Mouse (Mus musculus): Measurements from ENCODE around the gene Tigar. TPM values are rescaled to one million over a fixed set of nuclear protein-coding genes. Genes with fewer than 3 reads are reported as not detected.
A peak's percentile ranks its signal among the peaks of the same experiment; 100 is the strongest.

Gene Tigar
- polyA plus RNA-seq (2014; fragmentation: Nextera tagmentation; extraction: Ambion mirVana) = 7.3 and 7.8 TPM in 2 replicates

GRCm38 (mm10) chr6:127109402-127109930 lies at the start of gene Tigar:
Gene Tigar, minus strand, starts transcription at chr6:127109557.
- Histone ChIP-seq H3K4me3 (ENCODE audit: low read depth, low read length) (peak within 1 kb of the TSS; percentile 65), H3K9ac (ENCODE audit: low read length) (peak within 1 kb of the TSS; percentile 70), H3K9me3 (ENCODE audit: control insufficient read depth, low read length) (no peaks in the 10 kb centered on the region), H3K4me1 (ENCODE audit: control insufficient read depth, insufficient read depth, low read length) (peaks cover 6% of the 10 kb centered on the region; the same call in 1 of the 2 replicates), H3K36me3 (ENCODE audit: control insufficient read depth, insufficient read depth, low read length) (no peaks in the 10 kb centered on the region), H3K27me3 (ENCODE audit: control insufficient read depth, insufficient read depth, low read length) (no peaks in the 10 kb centered on the region), H3K4me2 (ENCODE audit: low read depth) (peak within 1 kb of the TSS; percentile 83), H3K27ac (ENCODE audit: low read depth, low read length) (no peak within 1 kb of the TSS)
- peak; percentile 100 for ATAC-seq (ENCODE audit: insufficient read depth, low FRiP score, low TSS enrichment)
- WGBS = under 1% methylated on average over 37 of the region's 37 CpGs
- peak; percentile 93 for DNase-seq (ENCODE audit: low spot score)

- no peak overlapping the region for H3K9ac ChIP-seq (ENCODE audit: low read length)
- H3K36me3 ChIP-seq (ENCODE audit: control insufficient read depth, insufficient read depth, low read length) = no peaks in the 10 kb centered on the region
- DNase-seq (ENCODE audit: low spot score) = no peak
- H3K27me3 ChIP-seq (ENCODE audit: control insufficient read depth, insufficient read depth, low read length) = peaks cover 18% of the 10 kb centered on the region
- no peak overlapping the region for H3K4me3 ChIP-seq (ENCODE audit: low read depth, low read length)
- 54% methylated on average over 1 of the region's 1 CpGs for WGBS
- no peak overlapping the region for H3K4me2 ChIP-seq (ENCODE audit: low read depth)
- ATAC-seq (ENCODE audit: insufficient read depth, low FRiP score, low TSS enrichment) = no peak
- peaks cover 24% of the 10 kb centered on the region for H3K4me1 ChIP-seq (ENCODE audit: control insufficient read depth, insufficient read depth, low read length)
- no peak overlapping the region for H3K27ac ChIP-seq (ENCODE audit: low read depth, low read length)
- H3K9me3 ChIP-seq (ENCODE audit: control insufficient read depth, low read length) = no peaks in the 10 kb centered on the region
Observed at GRCm38 (mm10) chr6:127157321-127157720, 48.0 kb upstream of the Tigar start.

- Histone ChIP-seq H3K9ac (ENCODE audit: low read length) (peak overlapping the region; percentile 5; the same call in 1 of the 2 replicates), H3K9me3 (ENCODE audit: control insufficient read depth, low read length) (no peaks in the 10 kb centered on the region), H3K27me3 (ENCODE audit: control insufficient read depth, insufficient read depth, low read length) (peaks cover 24% of the 10 kb centered on the region), H3K4me1 (ENCODE audit: control insufficient read depth, insufficient read depth, low read length) (peaks cover 34% of the 10 kb centered on the region), H3K36me3 (ENCODE audit: control insufficient read depth, insufficient read depth, low read length) (no peaks in the 10 kb centered on the region), H3K4me3 (ENCODE audit: low read depth, low read length) (peak overlapping the region; percentile 68), H3K27ac (ENCODE audit: low read depth, low read length) (no peak overlapping the region), H3K4me2 (ENCODE audit: low read depth) (peak overlapping the region; percentile 94)
- peak; percentile 45 for DNase-seq (ENCODE audit: low spot score)
- 1% methylated on average over 15 of the region's 15 CpGs for WGBS
- ATAC-seq (ENCODE audit: insufficient read depth, low FRiP score, low TSS enrichment) = no peak
Observed at GRCm38 (mm10) chr6:127155468-127155867, 46.1 kb upstream of the Tigar start.

- no peaks in the 10 kb centered on the region for H3K36me3 ChIP-seq (ENCODE audit: control insufficient read depth, insufficient read depth, low read length)
- H3K4me2 ChIP-seq (ENCODE audit: low read depth) = peak overlapping the region; percentile 94
- H3K4me1 ChIP-seq (ENCODE audit: control insufficient read depth, insufficient read depth, low read length) = peaks cover 35% of the 10 kb centered on the region
- peak overlapping the region; percentile 5; the same call in 1 of the 2 replicates for H3K9ac ChIP-seq (ENCODE audit: low read length)
- H3K27me3 ChIP-seq (ENCODE audit: control insufficient read depth, insufficient read depth, low read length) = peaks cover 24% of the 10 kb centered on the region
- H3K27ac ChIP-seq (ENCODE audit: low read depth, low read length) = no peak overlapping the region
- DNase-seq (ENCODE audit: low spot score) (peak; percentile 86), ATAC-seq (ENCODE audit: insufficient read depth, low FRiP score, low TSS enrichment) (no peak)
- peak overlapping the region; percentile 68 for H3K4me3 ChIP-seq (ENCODE audit: low read depth, low read length)
- no peaks in the 10 kb centered on the region for H3K9me3 ChIP-seq (ENCODE audit: control insufficient read depth, low read length)
- under 1% methylated on average over 33 of the region's 34 CpGs for WGBS
Observed at GRCm38 (mm10) chr6:127154708-127155268, 45.4 kb upstream of the Tigar start.

GRCm38 (mm10) chr6:127153972-127154707 lies 44.8 kb upstream of the Tigar start:
- Histone ChIP-seq H3K9ac (ENCODE audit: low read length) (no peak overlapping the region; the same call in 1 of the 2 replicates), H3K4me2 (ENCODE audit: low read depth) (peak overlapping the region; percentile 94), H3K4me1 (ENCODE audit: control insufficient read depth, insufficient read depth, low read length) (peaks cover 35% of the 10 kb centered on the region), H3K27me3 (ENCODE audit: control insufficient read depth, insufficient read depth, low read length) (peaks cover 24% of the 10 kb centered on the region), H3K4me3 (ENCODE audit: low read depth, low read length) (peak overlapping the region; percentile 68), H3K9me3 (ENCODE audit: control insufficient read depth, low read length) (no peaks in the 10 kb centered on the region), H3K27ac (ENCODE audit: low read depth, low read length) (no peak overlapping the region), H3K36me3 (ENCODE audit: control insufficient read depth, insufficient read depth, low read length) (no peaks in the 10 kb centered on the region)
- DNase-seq (ENCODE audit: low spot score) (peak; percentile 47), ATAC-seq (ENCODE audit: insufficient read depth, low FRiP score, low TSS enrichment) (no peak)
- 1% methylated on average over 30 of the region's 30 CpGs for WGBS

GRCm38 (mm10) chr6:127153296-127153800 lies 44.0 kb upstream of the Tigar start:
- H3K4me3 ChIP-seq (ENCODE audit: low read depth, low read length) = peak overlapping the region; percentile 68
- 0% methylated on average over 26 of the region's 28 CpGs for WGBS
- H3K9me3 ChIP-seq (ENCODE audit: control insufficient read depth, low read length) = no peaks in the 10 kb centered on the region
- H3K27ac ChIP-seq (ENCODE audit: low read depth, low read length) = no peak overlapping the region
- peak overlapping the region; percentile 33 for H3K9ac ChIP-seq (ENCODE audit: low read length)
- peak overlapping the region; percentile 94 for H3K4me2 ChIP-seq (ENCODE audit: low read depth)
- H3K36me3 ChIP-seq (ENCODE audit: control insufficient read depth, insufficient read depth, low read length) = no peaks in the 10 kb centered on the region
- peak; percentile 71 for DNase-seq (ENCODE audit: low spot score)
- peaks cover 24% of the 10 kb centered on the region for H3K27me3 ChIP-seq (ENCODE audit: control insufficient read depth, insufficient read depth, low read length)
- H3K4me1 ChIP-seq (ENCODE audit: control insufficient read depth, insufficient read depth, low read length) = peaks cover 35% of the 10 kb centered on the region
- no peak for ATAC-seq (ENCODE audit: insufficient read depth, low FRiP score, low TSS enrichment)

- Histone ChIP-seq H3K27ac (ENCODE audit: low read depth, low read length) (peak within 1 kb of the TSS; percentile 76), H3K4me3 (ENCODE audit: low read depth, low read length) (peak within 1 kb of the TSS; percentile 68), H3K4me1 (ENCODE audit: control insufficient read depth, insufficient read depth, low read length) (peaks cover 35% of the 10 kb centered on the region), H3K27me3 (ENCODE audit: control insufficient read depth, insufficient read depth, low read length) (peaks cover 24% of the 10 kb centered on the region), H3K9me3 (ENCODE audit: control insufficient read depth, low read length) (no peaks in the 10 kb centered on the region), H3K36me3 (ENCODE audit: control insufficient read depth, insufficient read depth, low read length) (no peaks in the 10 kb centered on the region), H3K4me2 (ENCODE audit: low read depth) (peak within 1 kb of the TSS; percentile 94), H3K9ac (ENCODE audit: low read length) (peak within 1 kb of the TSS; percentile 54)
- DNase-seq (ENCODE audit: low spot score) = peak; percentile 75
- 1% methylated on average over 37 of the region's 40 CpGs for WGBS
- ATAC-seq (ENCODE audit: insufficient read depth, low FRiP score, low TSS enrichment) = peak; percentile 7; the same call in 1 of the 2 replicates
Observed at GRCm38 (mm10) chr6:127152106-127152951, 43.0 kb upstream of the Tigar start, which contains the start of gene Ccnd2. Gene Ccnd2, minus strand, starts transcription at chr6:127152193.

- DNase-seq (ENCODE audit: low spot score) = peak; percentile 68
- H3K4me2 ChIP-seq (ENCODE audit: low read depth) = peak overlapping the region; percentile 94
- H3K9ac ChIP-seq (ENCODE audit: low read length) = peak overlapping the region; percentile 54
- 0% methylated on average over 28 of the region's 29 CpGs for WGBS
- no peaks in the 10 kb centered on the region for H3K9me3 ChIP-seq (ENCODE audit: control insufficient read depth, low read length)
- H3K36me3 ChIP-seq (ENCODE audit: control insufficient read depth, insufficient read depth, low read length) = no peaks in the 10 kb centered on the region
- no peak for ATAC-seq (ENCODE audit: insufficient read depth, low FRiP score, low TSS enrichment)
- H3K27me3 ChIP-seq (ENCODE audit: control insufficient read depth, insufficient read depth, low read length) = peaks cover 24% of the 10 kb centered on the region
- peak overlapping the region; percentile 76 for H3K27ac ChIP-seq (ENCODE audit: low read depth, low read length)
- peak overlapping the region; percentile 68 for H3K4me3 ChIP-seq (ENCODE audit: low read depth, low read length)
- H3K4me1 ChIP-seq (ENCODE audit: control insufficient read depth, insufficient read depth, low read length) = peaks cover 35% of the 10 kb centered on the region
Observed at GRCm38 (mm10) chr6:127151565-127152105, 42.3 kb upstream of the Tigar start.
